Mouse (Mus musculus) heart, embryonic 10.5 days (tissue): Measurements from ENCODE around the gene Zbp1. TPM values are rescaled to one million over a fixed set of nuclear protein-coding genes. Genes with fewer than 3 reads are reported as not detected.
A peak's percentile ranks its signal among the peaks of the same experiment; 100 is the strongest.

Source experiments
- DNase-seq: peaks from one replicate; pipeline ENCODE4 v3.0.0-alpha.2; 2017; ENCODE audit warnings: low spot score
- H3K27ac ChIP-seq: fragments of 300-500 bp; sonication (generic); 2 replicates; pipeline ENCODE4 v1.5.1; 2016; ENCODE audit warnings: mild to moderate bottlenecking
- H3K27me3 ChIP-seq: fragments of 300-500 bp; sonication (generic); 2 replicates; pipeline ENCODE4 v1.6.1; 2016; ENCODE audit warnings: mild to moderate bottlenecking; ENCODE audit not compliant: poor library complexity, insufficient read depth, severe bottlenecking
- H3K36me3 ChIP-seq: fragments of 300-500 bp; sonication (generic); 2 replicates; pipeline ENCODE4 v1.6.1; 2016; ENCODE audit warnings: mild to moderate bottlenecking, moderate library complexity
- H3K4me1 ChIP-seq: fragments of 300-500 bp; sonication (generic); 2 replicates; pipeline ENCODE4 v1.6.1; 2016; ENCODE audit warnings: mild to moderate bottlenecking
- H3K4me3 ChIP-seq: fragments of 300-500 bp; sonication (generic); 2 replicates; pipeline ENCODE4 v1.5.1; 2016; ENCODE audit warnings: mild to moderate bottlenecking, moderate library complexity
- H3K9me3 ChIP-seq: fragments of 300-500 bp; sonication (generic); 2 replicates; pipeline ENCODE4 v1.6.1; 2016; ENCODE audit warnings: mild to moderate bottlenecking, moderate library complexity
- WGBS: fragments of 180-500 bp; shearing (Covaris S2); methylation state at CpG from one replicate; pipeline ENCODE4 v1.1.7; 2016; 5-methylcytosine and 5-hydroxymethylcytosine counted together
- polyA plus RNA-seq: library from polyadenylated mRNA; unstranded; fragments of >200 nt; fragmentation: Nextera tagmentation; extraction: Ambion mirVana; gene quantifications from 2 replicates; pipeline ENCODE4 v1.2.1, GENCODE M21; 2016

Zbp1 gene
- polyA plus RNA-seq, 1 experiment from 2014 or later, result not detected

- Histone ChIP-seq H3K36me3 (no peaks in the 10 kb centered on the region), H3K4me3 (no peak overlapping the region), H3K27me3 (peaks cover 32% of the 10 kb centered on the region), H3K9me3 (no peaks in the 10 kb centered on the region), H3K4me1 (peaks cover 59% of the 10 kb centered on the region), H3K27ac (peak overlapping the region; percentile 5; the same call in 1 of the 2 replicates)
- DNase-seq, result no peak
- WGBS, result 24% methylated on average over 12 of the region's 12 CpGs
Measured at GRCm38 (mm10) chr2:173242874-173243273, 24.2 kb upstream of the Zbp1 start.

GRCm38 (mm10) chr2:173240738-173241137, 22.0 kb upstream of the Zbp1 start:
- peaks cover 54% of the 10 kb centered on the region for H3K4me1 ChIP-seq
- 0 out of 2 replicates have a peak, but pooled peaks cover 13% of the 10 kb centered on the region for H3K27me3 ChIP-seq
- no peaks in the 10 kb centered on the region for H3K36me3 ChIP-seq
- H3K4me3 ChIP-seq, result no peak overlapping the region
- no peaks in the 10 kb centered on the region for H3K9me3 ChIP-seq
- DNase-seq, result no peak
- no peak overlapping the region for H3K27ac ChIP-seq
- WGBS, result 39% methylated on average over 9 of the region's 9 CpGs

DNA sequence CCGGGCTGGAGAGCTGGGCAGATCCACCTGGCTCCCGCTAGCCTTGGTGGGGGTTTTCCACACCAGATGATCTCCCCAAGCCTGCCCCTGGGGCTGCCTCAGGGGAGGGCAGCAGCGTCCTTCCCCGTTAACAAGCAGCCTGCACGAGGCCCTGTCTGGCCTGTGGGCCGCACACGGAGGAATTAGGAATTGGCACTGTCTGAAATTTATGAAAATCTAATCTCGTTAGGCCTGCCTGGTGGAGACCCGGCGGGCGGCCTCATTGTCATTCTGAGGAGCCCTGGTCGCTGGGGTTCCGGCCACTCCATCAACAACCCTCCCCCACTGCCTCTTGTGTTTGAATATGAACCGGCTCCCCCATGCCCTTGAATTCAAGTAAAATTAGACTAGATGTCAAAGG, 19.8 kb upstream of the Zbp1 start:
- WGBS, result 22% methylated on average over 14 of the region's 14 CpGs
- Histone ChIP-seq H3K4me1 (peaks cover 70% of the 10 kb centered on the region), H3K27me3 (peaks cover 19% of the 10 kb centered on the region; the same call in 1 of the 2 replicates), H3K9me3 (no peaks in the 10 kb centered on the region), H3K27ac (0 out of 2 replicates have a peak overlapping the region, but pooled peaks have one; percentile 36), H3K36me3 (no peaks in the 10 kb centered on the region), H3K4me3 (no peak overlapping the region)
- no peak for DNase-seq

GRCm38 (mm10) chr2:173235435-173236332, 17.0 kb upstream of the Zbp1 start:
- Histone ChIP-seq H3K36me3 (peaks cover 27% of the 10 kb centered on the region), H3K4me1 (peaks cover 52% of the 10 kb centered on the region), H3K4me3 (no peak overlapping the region), H3K27me3 (peaks cover 19% of the 10 kb centered on the region), H3K9me3 (no peaks in the 10 kb centered on the region), H3K27ac (peak overlapping the region; percentile 31; the same call in 1 of the 2 replicates)
- WGBS, result 52% methylated on average over 8 of the region's 8 CpGs
- no peak for DNase-seq

- peaks cover 45% of the 10 kb centered on the region for H3K4me1 ChIP-seq
- peaks cover 41% of the 10 kb centered on the region for H3K36me3 ChIP-seq
- H3K27me3 ChIP-seq, result peaks cover 18% of the 10 kb centered on the region
- H3K27ac ChIP-seq, result no peak overlapping the region
- H3K4me3 ChIP-seq, result no peak overlapping the region
- 89% methylated on average over 8 of the region's 8 CpGs for WGBS
- no peaks in the 10 kb centered on the region for H3K9me3 ChIP-seq
- DNase-seq, result no peak
Measured at GRCm38 (mm10) chr2:173232766-173233099, 14.0 kb upstream of the Zbp1 start.

- peaks cover 18% of the 10 kb centered on the region for H3K27me3 ChIP-seq
- H3K27ac ChIP-seq, result no peak overlapping the region
- peaks cover 45% of the 10 kb centered on the region for H3K4me1 ChIP-seq
- peaks cover 44% of the 10 kb centered on the region for H3K36me3 ChIP-seq
- 84% methylated on average over 22 of the region's 22 CpGs for WGBS
- H3K9me3 ChIP-seq, result no peaks in the 10 kb centered on the region
- DNase-seq, result no peak
- H3K4me3 ChIP-seq, result no peak overlapping the region
Measured at GRCm38 (mm10) chr2:173232065-173232765, 13.5 kb upstream of the Zbp1 start.

GRCm38 (mm10) chr2:173229578-173230224, 11.0 kb upstream of the Zbp1 start:
- H3K36me3 ChIP-seq, result peaks cover 50% of the 10 kb centered on the region
- 0 out of 2 replicates have a peak overlapping the region, but pooled peaks have one; percentile 5 for H3K27ac ChIP-seq
- 7% methylated on average over 10 of the region's 10 CpGs for WGBS
- H3K4me3 ChIP-seq, result no peak overlapping the region
- no peaks in the 10 kb centered on the region for H3K9me3 ChIP-seq
- DNase-seq, result peak; percentile 90
- peaks cover 20% of the 10 kb centered on the region for H3K4me1 ChIP-seq
- peaks cover 28% of the 10 kb centered on the region for H3K27me3 ChIP-seq

- Histone ChIP-seq H3K27me3 (peaks cover 21% of the 10 kb centered on the region), H3K36me3 (peaks cover 50% of the 10 kb centered on the region), H3K9me3 (no peaks in the 10 kb centered on the region), H3K4me1 (peaks cover 9% of the 10 kb centered on the region), H3K27ac (no peak overlapping the region), H3K4me3 (no peak overlapping the region)
- DNase-seq, result no peak
- WGBS, result 86% methylated on average over 8 of the region's 8 CpGs
Measured at GRCm38 (mm10) chr2:173228567-173228966, 9.8 kb upstream of the Zbp1 start.

DNA sequence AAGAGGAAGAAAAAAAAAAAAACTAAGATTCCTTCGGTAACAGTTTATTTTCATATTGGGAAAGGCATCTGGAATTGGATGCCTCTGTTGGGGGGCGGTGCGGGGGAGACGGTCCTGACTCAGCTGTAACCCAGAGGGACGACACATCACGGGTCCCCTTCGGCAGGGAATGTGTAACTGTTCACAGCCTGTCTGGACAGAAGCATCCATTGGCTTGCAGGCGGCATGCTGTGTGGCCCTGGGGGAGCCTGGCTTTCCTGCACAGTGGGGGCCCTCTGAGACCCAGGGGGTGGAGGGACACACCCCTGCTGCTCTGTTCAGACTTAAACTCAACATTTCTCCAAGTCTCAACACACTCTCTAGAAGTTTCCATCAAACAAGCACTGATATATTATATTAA, 8.1 kb upstream of the Zbp1 start:
- Histone ChIP-seq H3K9me3 (no peaks in the 10 kb centered on the region), H3K27me3 (peaks cover 14% of the 10 kb centered on the region; the same call in 1 of the 2 replicates), H3K4me1 (peaks cover 9% of the 10 kb centered on the region), H3K4me3 (no peak overlapping the region), H3K36me3 (peaks cover 34% of the 10 kb centered on the region), H3K27ac (no peak overlapping the region)
- WGBS, result 87% methylated on average over 8 of the region's 8 CpGs
- no peak for DNase-seq

- Histone ChIP-seq H3K9me3 (no peaks in the 10 kb centered on the region), H3K36me3 (peaks cover 25% of the 10 kb centered on the region), H3K27ac (no peak overlapping the region), H3K27me3 (0 out of 2 replicates have a peak, but pooled peaks cover 14% of the 10 kb centered on the region), H3K4me1 (peaks cover 9% of the 10 kb centered on the region), H3K4me3 (no peak overlapping the region)
- DNase-seq, result no peak
- WGBS, result 75% methylated on average over 7 of the region's 7 CpGs
Measured at GRCm38 (mm10) chr2:173225906-173226305, 7.2 kb upstream of the Zbp1 start.

DNA sequence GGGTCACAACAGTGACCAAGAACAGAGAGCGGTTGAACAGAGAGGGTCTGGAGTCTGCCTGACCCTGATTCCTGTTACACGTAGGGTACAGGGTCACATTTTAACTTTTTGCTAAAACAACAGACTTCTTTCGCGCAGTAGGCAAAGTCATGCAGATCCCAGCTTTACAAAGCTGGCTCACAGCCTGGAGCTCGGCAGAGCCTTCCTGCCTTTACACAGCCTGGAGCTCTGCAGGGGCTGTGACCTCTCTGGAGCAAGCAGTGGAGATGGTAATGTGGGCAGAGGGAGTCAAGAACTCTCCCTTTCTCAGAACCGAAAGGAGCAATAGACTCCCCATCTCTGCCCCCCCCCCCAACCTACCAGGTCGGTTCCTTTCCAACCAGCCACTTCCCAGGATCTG, 6.1 kb upstream of the Zbp1 start:
- WGBS, result 63% methylated on average over 7 of the region's 7 CpGs
- no peak for DNase-seq
- no peak overlapping the region for H3K27ac ChIP-seq

DNA sequence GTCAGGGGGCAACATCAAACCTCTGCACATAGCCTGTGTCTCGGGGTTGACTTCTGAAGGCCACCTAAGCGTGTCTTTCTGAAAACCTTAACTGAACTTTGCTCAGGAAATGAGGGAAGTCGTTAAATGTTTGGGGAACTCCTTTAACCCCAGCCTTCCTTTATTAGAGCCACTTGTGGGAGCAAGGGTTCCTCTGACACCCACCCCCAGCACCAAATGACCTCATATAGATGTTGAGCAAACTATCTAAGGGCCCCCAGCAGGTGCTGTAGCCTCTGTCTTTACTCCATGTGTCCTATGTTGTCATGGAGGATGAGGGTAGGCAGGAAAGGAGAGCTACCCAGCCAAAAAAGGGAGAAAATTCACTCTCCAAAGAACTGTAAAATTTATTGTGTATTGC, 5.4 kb upstream of the Zbp1 start:
- Histone ChIP-seq H3K9me3 (no peaks in the 10 kb centered on the region), H3K4me1 (no peaks in the 10 kb centered on the region), H3K4me3 (no peak overlapping the region), H3K27ac (no peak overlapping the region), H3K27me3 (0 out of 2 replicates have a peak, but pooled peaks cover 14% of the 10 kb centered on the region), H3K36me3 (peaks cover 23% of the 10 kb centered on the region)
- DNase-seq, result no peak
- WGBS, result 62% methylated on average over 3 of the region's 3 CpGs

More for the DNA sequence above, 6.1 kb upstream of the Zbp1 start:
- Histone ChIP-seq H3K9me3 (no peaks in the 10 kb centered on the region), H3K27me3 (0 out of 2 replicates have a peak, but pooled peaks cover 14% of the 10 kb centered on the region), H3K36me3 (peaks cover 23% of the 10 kb centered on the region), H3K4me1 (peaks cover 3% of the 10 kb centered on the region), H3K4me3 (no peak overlapping the region)
